Mouse (Mus musculus) frontal cortex, postnatal 10 days (tissue): Measurements from ENCODE around the gene Gm10271.

Source experiments
- DNase-seq, 2 experiments: peaks; one replicate each; pipeline ENCODE4 v3.0.0; 2022; ENCODE audit warnings: low spot score in 2 of 2, mixed read lengths in 1 of 2

Gm10271 gene

DNA sequence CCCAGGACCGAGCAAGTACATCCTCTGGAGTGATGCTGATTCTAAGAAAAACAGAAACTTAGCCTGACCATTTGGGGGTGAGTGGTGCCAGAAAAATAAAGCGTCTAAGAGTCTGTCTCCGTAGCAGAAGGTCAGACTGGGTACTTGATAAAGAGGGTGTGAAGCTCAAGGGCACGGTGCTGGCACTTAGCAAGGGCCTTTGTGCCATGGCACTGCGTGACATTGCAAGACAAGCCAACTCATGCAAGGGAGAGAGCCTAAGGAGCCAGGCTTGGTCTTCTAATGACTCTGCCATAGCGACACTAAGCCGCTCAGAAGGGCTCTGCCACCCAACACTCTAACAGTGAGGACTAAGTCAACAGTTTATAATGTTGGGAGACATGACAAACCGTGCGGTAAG, 6.4 kb upstream of the Gm10271 start:
- no peak for DNase-seq

DNA sequence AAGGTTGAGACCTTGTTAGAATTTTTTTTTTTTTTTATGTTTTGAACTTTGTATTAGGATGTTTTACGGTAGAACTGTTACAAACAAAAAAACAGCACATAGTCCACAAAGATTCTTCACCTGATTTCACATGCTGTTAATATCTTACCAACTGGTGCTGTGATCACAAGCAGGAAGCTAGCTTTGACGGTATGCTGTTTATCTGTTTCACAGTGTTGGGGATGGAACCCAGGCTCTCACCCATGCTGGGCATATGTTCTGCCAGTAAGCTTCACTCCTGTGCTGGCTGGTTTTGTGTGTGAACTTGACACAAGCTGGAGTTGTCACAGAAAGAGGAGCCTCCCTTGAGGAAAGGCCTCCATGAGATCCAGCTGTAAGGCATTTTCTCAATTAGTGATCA, 5.4 kb upstream of the Gm10271 start:
- no peak for DNase-seq

DNA sequence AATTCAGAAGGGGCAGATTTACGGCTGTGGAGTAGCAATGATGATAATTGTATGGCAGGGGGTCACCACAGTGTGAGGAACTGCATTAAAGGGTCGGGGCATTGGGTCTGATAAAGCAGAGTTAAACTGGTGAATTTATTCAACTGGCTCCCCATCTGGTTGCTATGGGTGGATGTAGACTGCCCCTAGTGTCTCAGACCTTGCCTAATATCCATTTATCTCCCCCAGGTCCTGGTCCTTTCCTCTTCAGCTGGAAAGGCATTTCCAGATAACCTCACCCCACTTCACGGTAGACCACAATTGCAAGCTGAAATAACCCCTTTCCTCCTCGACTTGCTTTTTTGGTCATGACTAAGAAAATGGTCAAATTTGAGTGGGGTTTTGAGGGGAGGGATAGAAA, 5.0 kb upstream of the Gm10271 start:
- DNase-seq, result no peak

DNA sequence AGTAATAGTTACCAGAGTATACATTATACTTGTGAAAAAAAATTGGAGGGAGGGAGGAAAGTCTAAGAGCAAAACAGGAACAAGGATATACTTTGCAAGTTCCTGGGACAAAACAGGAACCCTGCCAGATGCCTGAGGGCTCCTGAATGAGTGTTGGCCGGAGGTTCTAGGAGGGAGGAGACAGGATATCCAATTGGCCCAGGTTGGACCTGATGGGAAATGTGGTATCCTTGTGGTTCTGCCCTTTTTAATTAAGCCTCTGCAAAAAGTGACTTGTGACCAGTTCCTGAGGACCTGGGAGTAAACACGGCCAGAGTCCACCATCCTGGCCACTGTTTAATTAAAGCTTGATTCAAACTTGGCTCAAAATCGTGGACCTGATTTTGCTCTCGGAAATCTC, 3.7 kb downstream of the Gm10271 start:
- no peak for DNase-seq

DNA sequence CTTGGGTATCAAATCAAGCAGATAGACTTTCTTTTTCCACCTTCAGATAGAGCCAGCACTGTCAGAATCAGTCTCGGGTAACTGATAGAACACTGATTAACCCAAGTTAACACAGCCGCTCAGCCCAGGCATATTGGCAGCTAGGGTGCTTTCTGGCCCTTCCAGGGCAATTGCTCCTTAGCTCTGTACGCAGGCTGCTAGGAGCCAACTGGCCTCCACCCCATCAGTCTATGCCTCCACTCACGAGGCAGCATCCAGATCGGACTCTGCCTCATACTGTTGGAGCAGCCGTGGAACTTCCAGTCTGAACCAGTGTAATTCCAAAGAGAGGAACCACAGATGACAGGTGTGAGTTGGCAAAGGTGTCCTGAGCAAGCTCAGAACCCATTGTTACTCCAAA, 6.3 kb downstream of the Gm10271 start:
- no peak for DNase-seq

DNA sequence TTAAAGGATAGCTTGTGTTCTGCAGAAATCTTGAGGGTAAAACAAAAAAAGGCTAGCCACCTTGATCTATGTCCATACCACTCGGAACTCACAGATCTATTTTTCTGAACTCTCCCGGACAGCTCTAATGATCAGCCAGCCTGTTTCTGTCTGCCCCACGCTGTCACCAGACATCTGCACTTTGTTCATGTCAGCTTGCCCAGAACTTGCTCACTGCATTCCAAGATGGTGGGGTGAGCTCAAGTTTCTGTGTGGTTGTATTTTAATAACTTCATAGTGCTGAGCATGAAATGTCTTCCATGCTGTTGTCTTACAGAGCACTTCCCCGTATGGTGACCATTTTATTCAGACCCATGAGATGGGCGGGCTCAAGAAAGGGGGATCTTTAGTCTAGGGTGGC, 7.1 kb downstream of the Gm10271 start:
- DNase-seq, result no peak

DNA sequence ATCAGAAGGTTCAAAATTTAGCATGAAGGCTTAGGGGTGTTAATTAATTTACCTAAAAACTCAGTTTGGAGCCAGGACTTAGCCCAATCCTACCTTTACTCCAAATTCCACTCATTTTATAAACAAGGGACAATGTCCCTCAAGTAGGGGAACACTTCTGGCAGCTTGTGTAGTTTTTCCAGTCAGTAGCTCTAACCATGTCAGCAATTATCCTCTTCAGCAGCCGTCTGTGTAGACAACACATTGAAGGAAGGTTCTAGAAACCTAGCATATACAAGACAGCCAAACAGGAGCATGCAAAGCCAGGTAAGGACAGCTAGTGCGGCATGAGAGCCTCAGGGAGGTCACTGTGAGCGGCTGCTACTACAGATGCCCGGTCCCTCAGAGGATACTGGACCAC, 7.8 kb downstream of the Gm10271 start:
- DNase-seq, result no peak

DNA sequence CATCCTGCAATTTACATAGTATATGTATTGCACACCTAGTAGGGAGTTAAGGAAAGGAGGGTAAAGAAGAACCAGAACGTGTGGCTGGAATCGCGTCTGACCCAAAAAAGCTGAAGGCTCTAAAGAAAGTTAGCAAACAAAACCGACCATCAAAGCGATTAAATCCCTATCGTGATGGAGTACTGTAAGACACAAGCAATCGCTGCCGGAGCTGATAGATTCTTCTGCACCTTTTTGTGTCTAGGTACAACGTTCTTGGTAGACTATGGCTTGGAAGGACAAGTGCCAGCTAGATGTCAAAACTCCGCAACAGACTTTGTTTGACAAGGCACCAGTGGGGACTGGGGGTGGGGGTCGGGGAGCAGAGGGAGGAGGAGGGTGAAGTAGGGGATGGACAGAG, 8.3 kb downstream of the Gm10271 start:
- no peak for DNase-seq

DNA sequence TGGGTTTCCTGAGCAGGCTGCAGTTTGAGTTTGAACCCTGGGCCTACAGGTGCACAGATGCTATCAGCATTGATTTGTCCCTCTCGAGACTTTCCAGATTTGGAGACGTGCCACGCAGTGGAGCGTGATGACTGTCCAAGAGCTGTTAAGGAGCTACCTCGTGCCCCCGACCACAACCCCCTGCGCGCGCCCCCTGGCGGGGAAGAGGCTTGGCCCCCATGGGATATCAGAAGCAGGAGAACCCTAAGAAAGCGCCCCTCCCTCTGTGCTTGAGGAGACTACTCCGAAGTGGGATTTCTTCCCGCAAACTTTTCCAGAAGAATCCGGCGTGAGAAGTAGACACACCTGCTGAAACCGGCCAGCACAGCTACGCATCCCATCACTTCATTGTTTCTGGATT, 9.6 kb downstream of the Gm10271 start:
- no peak for DNase-seq

DNA sequence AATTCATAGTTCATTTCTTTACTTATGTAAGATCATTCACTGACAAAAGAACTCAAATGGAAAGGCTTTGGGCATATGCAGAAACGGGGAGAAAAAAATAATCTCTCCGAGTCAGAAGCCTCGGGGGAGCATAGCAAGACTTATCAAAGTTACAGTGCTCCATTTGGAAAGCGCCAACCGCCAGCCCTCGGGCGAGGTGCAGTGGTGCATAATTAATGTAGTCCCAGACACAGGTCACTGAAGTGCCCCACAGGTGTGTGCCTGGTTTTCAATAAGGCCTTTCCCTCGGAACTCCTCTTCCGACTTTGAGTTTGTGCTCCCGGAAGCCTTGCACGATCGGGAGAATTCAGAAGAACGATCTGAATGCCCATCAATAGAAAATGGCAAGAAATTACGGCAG, 10.3 kb downstream of the Gm10271 start:
- no peak for DNase-seq

DNA sequence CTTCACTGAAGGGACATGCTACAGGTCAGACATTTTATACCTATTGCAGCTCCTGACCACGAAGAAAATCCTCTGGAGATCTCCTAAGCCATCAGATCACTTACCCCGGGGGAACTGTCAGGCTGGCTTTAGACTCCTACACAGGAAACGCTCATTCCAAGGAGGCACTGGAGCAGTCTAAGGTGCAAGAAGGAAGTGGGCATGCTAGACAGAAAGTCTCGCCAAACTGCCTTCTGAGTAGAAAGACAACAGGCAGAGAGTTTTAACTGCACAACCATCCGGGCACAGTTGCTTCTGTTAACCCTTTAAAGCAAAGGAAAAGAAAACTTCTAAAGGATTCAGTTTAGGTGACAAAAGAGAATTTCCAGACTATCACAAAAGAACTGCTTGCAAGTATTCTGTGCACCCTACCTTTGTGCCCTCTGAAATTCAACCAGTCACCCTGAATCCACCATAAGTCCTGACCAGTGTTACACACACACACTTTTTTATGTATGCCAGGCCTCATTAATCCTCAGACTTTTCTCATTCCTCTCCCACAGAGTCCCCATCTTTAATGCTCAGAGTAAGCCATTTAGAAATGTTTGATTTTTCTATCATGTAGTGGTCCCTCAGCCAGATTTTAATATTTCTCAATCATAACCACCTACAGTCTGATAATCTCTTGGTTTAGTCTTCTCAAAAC, 14.4 kb downstream of the Gm10271 start:
- no peak for DNase-seq

DNA sequence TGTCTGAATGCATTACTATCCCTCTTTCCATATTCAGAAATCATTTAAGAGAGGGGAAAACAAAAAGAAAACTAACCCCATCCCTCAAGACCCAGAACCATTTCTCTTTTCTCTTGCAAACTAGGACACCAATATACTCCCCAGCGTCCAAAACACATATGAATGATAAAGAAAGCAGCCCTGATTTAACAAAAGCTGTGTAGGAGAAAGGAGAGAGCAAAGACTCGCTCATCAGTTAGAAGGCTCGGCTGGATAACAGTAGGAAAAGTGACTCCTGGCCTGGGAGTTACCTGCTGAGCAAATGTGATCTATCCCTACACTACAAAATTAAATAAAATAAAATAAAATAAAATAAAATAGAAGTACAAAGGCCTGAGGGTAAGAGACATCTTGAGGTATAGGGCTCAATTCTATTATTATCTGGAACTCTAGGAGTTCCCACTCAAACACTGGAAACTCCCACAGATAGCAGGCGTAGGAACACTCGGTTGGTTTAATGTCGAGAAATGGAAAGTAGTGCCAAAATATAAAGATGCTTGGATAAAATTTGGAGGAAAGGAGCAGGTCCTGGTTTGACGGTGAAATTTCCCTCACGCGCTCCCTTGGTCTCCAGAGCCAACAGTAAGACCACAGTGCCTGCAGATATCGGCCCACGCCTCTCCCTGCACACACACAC, 15.8 kb downstream of the Gm10271 start:
- DNase-seq, result no peak

DNA sequence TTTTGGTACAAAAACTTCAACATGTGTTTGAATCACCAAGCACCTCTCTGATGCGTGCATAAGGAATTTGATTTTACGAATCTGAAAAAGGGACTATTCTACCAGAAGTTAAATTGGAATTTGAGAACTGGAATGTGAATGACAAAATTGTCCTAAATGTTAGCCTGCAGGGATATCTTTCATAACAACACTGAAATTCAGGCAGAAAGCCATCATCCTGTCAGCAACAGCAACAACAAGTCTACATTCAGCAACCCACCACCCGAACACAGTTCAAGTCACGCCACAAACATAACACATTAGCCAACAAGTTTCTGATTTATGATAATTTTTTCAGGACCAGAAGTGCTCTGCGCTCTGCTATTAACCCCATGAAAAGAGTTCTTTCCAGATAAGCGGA, 17.2 kb downstream of the Gm10271 start:
- DNase-seq, result no peak

DNA sequence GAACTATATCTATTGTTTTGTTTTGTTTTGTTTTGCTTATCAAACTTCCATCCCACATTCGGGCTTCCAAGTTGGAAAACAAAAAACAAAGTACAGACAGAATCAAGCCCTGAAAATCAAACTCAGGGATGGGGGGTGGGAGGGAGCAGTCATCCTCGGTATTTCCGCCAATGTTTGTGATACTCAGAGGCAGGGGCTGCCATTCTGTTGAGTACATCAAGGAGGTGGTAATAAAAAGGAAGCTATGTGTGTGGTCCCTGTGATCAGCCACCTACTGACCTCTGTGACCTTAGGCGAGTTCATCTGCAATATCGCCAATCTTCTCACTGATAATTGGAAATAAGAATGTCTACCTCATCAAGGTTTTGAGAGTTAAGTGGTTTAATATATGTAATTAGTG, 21.5 kb downstream of the Gm10271 start:
- no peak for DNase-seq

DNA sequence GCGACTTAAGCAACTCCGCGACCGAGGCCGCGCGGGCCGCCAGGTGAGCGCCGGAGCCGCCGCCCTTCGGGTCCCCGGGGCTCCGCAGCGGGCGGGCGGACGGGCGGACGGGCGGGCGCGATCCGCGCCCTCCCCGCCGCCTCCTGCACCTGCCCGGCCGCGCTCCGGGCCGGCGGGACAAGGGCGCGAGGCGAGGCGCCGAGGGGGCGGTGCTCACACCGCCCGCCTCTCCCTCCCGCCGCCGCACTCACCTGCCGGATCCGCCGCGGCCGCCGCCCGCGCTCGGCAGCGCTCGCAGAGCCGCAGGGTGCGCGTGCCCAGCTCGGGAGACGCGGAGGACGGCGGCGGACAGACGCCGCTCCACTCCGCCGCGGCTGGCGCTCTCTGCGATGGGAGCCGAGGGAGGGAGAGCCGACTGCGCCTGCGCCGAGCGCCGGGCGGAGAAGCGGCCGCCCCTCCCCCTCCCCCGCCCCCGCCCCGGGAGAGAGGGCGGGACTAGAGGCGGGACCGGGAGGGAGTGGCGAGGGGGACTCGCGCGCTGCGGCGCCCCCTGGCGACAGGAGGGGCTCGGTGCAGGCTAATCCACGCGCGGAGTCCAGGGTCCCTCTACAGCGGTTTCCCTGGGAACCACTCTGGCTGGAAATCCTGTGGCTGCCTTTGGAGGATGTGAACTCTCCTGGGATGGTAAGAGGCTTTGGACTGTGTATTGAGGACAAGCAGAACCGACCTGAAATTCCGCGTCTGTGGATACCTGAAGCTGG, 22.2 kb downstream of the Gm10271 start, which contains the start of gene Rab3ip:
Gene Rab3ip, minus strand, starts transcription at position 761 of the 761 bp plus-strand sequence.
- peak; percentile 79 to 87 for DNase-seq

DNA sequence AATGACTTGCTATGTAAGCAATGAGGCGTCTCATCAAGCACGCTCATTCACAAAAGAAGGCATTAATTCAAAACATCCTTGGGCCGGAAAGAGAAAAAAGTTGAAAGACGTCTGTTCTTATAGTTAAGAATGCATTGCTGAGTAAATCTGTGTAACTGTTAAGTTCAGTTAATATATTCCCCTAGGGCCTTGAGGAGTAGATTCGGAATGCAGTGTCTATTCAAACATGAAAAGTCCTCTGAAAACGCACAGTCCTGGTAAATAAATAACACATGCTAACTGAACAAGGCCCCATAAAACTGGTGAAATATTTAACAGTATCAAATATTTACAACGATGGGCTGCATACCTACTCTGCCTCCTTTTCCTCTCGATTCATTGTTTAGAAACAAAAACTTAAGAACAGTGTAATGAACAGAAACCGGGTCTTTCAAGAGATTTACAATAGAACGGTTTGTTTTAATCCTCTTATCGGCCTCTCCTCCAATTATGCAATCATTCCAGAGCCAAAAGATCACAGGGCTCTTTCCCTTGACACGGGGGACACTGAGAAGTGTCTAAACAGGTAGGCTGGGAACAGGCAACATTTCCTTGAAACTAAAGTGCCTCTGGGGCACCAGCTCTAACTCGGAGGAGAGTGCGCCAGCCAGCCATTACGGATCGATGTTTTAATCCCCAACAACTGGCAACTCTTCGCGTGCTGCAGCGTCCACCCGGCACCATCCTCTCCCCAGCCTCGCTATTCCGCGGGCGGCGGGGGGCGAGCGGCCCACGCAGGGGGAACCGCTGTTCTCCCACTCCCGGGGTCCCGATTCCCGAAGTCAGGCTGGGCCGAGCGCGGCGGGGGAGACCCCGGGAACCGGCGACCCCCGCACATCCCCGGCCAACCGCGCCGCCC, 23.0 kb downstream of the Gm10271 start:
- DNase-seq, result peak in 1 of 2 experiments; percentile 34

DNA sequence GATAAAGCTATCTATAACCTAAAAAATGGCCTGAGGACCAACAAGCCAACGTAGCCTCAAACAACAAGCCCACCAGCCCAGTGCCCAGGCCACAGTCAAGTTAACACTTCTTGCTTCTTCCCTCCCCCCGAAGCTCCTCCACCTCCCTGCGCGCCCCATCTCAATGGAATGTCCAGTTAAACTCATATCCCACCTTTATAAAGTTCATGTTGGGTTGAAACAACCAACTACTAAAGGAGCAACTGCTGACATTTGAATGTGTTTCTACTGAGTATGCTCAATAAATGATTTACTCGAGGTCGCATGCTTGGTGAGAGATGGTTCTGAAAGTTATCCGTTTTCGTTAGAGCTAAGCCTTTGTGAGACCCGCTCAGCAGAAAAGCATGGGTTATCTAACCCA, 24.0 kb downstream of the Gm10271 start:
- no peak for DNase-seq

DNA sequence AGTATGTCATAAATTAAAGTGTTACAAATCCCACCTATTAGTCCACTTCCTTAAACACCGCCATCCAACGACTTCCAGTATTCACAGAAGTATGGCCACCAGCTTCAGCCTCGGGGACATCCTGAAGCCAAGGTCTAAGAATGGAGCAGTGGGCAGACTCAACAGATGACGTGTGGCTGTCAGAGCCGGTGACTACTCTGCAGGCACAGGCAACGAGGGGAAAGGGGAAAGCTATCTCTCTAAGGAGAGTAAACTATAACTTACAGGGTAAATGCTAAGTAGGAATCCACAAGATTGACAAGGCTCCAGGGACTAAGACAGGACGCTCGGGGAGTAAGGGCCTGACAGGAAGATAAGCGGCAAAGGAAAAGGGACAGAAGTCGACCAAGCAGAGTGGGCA, 27.5 kb downstream of the Gm10271 start:
- no peak for DNase-seq

DNA sequence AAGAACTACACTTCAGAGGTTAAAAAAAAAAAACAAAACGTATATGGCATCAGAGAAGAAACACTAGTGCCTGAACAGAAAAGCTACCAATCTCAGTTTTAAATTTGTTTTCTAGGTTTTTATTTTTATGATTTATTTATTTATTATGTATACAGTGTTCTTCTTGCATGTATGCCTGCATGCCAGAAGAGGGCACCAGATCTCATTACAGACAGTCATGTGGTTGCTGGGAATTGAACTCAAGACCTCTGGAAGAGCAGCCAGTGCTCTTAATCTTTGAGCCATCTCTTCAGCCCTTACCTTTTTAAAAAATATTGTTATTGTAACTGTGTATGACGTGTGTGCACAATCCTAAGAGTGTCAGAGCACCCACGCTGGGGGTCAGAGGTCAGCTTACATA, 28.3 kb downstream of the Gm10271 start:
- DNase-seq, result no peak

DNA sequence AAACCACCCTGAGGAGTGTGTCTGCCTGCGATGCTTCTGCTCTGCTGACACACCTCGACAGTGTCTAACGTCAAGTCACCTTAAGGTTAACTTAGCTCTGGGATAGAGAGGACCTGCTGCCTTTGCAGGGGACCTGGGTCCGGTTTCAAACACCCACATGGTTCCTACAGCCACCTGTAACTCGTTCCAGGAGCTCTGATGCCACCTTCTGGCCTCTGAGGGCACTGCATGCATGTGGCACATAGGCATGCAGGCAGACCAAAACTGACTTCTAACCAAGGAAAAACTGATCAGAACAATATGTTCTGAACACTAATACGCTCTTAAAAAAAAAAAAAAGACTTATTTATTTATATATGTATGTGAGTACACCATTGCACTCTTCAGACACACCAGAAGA, 29.4 kb downstream of the Gm10271 start:
- no peak for DNase-seq

DNA sequence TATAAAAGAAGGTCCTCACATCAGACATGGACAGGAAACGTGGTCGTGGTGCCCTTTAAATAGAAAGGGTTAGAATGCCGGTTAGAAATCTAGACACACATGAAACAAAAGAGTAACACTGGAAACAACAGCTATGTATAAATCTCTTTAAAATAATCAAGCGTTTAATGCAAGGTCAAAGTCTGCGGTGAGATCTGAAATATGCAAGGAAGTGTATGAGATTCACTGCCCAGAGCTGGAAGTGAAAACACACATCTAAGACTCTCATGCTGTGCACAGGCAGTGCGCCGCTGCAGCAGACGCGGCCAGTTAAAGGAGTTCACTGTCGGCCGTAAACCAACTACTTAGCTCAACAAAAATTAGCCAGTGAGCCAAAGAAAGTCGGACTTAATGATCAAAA, 37.4 kb downstream of the Gm10271 start:
- DNase-seq, result no peak

DNA sequence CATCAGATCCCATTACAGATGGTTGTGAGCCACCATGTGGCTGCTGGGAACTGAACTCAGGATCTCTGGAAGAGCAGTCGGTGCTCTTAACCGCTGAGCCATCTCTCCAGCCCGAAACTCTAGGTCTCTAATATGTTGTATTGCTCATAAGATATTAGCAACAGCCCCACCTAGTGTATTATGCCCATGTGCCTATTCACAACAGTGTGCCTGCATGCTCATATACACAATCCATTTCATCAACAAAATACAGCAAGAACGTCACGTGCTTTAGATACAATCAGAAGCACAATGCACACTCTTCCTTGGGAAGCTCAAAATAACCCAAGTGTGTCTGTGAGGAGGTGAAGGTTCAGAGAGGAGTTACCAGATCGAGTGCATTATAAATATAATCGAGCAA, 38.6 kb downstream of the Gm10271 start:
- DNase-seq, result no peak
